Mouse (Mus musculus) neural tube, embryonic 11.5 days (tissue): ENCODE measurements around the gene Thrb. TPM values are rescaled to one million over a fixed set of nuclear protein-coding genes. Genes with fewer than 3 reads are reported as not detected.

ENCODE experiments used
- ATAC-seq: fragments of 200-750 bp; cut with Nextera tagmentation; 2 replicates; pipeline ENCODE4 v1.8.0; 2017; ENCODE audit warnings: moderate number of reproducible peaks, mild to moderate bottlenecking, moderate TSS enrichment, moderate library complexity; ENCODE audit not compliant: insufficient read depth, low FRiP score, low TSS enrichment
- DNase-seq: peaks from one replicate; pipeline ENCODE4 v3.0.0-alpha.2; 2015; ENCODE audit warnings: low spot score
- H3K27ac ChIP-seq: fragments of 300-500 bp; sonication (generic); 2 replicates; pipeline ENCODE4 v1.5.1; 2014; ENCODE audit warnings: low read depth, mild to moderate bottlenecking, low read length
- H3K27me3 ChIP-seq: fragments of 300-500 bp; sonication (generic); 2 replicates; pipeline ENCODE4 v1.6.1; 2014; ENCODE audit warnings: mild to moderate bottlenecking, low read length, mixed read lengths; ENCODE audit not compliant: control insufficient read depth, insufficient read depth
- H3K36me3 ChIP-seq: fragments of 300-500 bp; sonication (generic); 2 replicates; pipeline ENCODE4 v1.6.1; 2014; ENCODE audit warnings: mild to moderate bottlenecking, low read length, moderate library complexity, mixed read lengths; ENCODE audit not compliant: control insufficient read depth, insufficient read depth
- H3K4me1 ChIP-seq: fragments of 300-500 bp; sonication (generic); 2 replicates; pipeline ENCODE4 v1.6.1; 2014; ENCODE audit warnings: low read length, mixed read lengths; ENCODE audit not compliant: control insufficient read depth, insufficient read depth
- H3K4me2 ChIP-seq: fragments of 300-500 bp; sonication (generic); 2 replicates; pipeline ENCODE4 v1.6.1; 2014; ENCODE audit warnings: low read depth, mild to moderate bottlenecking, moderate library complexity
- H3K4me3 ChIP-seq: fragments of 300-500 bp; sonication (generic); 2 replicates; pipeline ENCODE4 v1.5.1; 2014; ENCODE audit warnings: low read depth, low read length
- H3K9ac ChIP-seq: fragments of 300-500 bp; sonication (generic); 2 replicates; pipeline ENCODE4 v1.6.1; 2014; ENCODE audit warnings: mild to moderate bottlenecking, low read length
- H3K9me3 ChIP-seq: fragments of 300-500 bp; sonication (generic); 2 replicates; pipeline ENCODE4 v1.6.1; 2016; ENCODE audit warnings: low read length; ENCODE audit not compliant: control insufficient read depth
- WGBS: fragments of 180-500 bp; shearing (Covaris S2); extraction: QIAGEN DNeasy Blood & Tissue Kit; methylation state at CpG from one replicate; pipeline ENCODE4 v1.1.7; 2014; 5-methylcytosine and 5-hydroxymethylcytosine counted together
- polyA plus RNA-seq: library from polyadenylated mRNA; unstranded; fragments of >200 nt; fragmentation: Nextera tagmentation; extraction: Ambion mirVana; gene quantifications from 2 replicates; pipeline ENCODE4 v1.2.1, GENCODE M21; 2014

Thrb gene
- polyA plus RNA-seq, 1 experiment from 2014 or later, result 0.49 TPM

DNA sequence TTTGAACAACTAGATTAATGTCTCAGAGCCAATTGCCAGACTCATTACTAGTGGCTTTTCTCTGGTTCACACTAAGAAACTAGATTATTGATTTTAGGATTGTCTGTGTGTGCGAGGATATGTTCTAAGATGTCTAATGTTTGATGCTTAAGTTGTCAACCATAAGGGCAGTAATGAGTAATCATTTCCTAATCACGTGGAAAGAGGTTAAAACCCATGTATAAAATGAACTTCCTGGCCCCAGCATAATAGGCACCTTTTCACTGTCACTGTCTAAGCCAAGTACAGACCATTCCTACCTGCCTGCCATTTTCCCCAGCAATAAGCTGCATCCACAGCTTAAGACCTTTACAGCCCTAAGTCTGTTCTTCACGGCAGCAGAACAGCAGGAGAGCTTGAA, 321.2 kb downstream of the Thrb start:
- ATAC-seq, result no peak
- H3K4me2 ChIP-seq, result no peak overlapping the region
- no peak overlapping the region for H3K9ac ChIP-seq
- H3K27ac ChIP-seq, result no peak overlapping the region
- no peak overlapping the region for H3K4me3 ChIP-seq
- no peaks in the 10 kb centered on the region for H3K27me3 ChIP-seq
- H3K36me3 ChIP-seq, result no peaks in the 10 kb centered on the region
- H3K4me1 ChIP-seq, result no peaks in the 10 kb centered on the region
- WGBS, result 76% methylated on average over 3 of the region's 3 CpGs
- DNase-seq, result no peak
- H3K9me3 ChIP-seq, result no peaks in the 10 kb centered on the region

DNA sequence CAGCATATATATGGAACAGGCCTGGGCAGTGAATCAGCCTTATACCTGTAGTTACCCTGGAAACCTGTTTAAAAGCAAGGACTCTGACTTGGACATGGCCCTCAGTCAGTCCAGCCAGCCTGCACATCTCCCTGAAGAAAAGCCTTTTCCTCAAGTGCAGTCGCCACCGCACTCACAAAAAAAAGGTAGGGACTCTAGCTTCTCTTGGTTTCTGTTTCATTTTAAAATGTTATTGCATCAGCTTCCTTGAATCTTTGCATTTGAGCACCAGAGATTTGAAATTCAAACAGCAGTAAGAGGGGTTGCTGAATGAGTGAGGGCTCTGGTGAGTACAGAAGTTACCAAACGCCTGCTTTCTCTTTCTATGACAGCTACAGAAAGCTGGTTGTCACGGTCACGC, 322.0 kb downstream of the Thrb start:
- no peak overlapping the region for H3K9ac ChIP-seq
- DNase-seq, result no peak
- no peak for ATAC-seq
- H3K4me3 ChIP-seq, result no peak overlapping the region
- H3K27me3 ChIP-seq, result no peaks in the 10 kb centered on the region
- 88% methylated on average over 5 of the region's 5 CpGs for WGBS
- no peaks in the 10 kb centered on the region for H3K4me1 ChIP-seq
- no peaks in the 10 kb centered on the region for H3K9me3 ChIP-seq
- no peak overlapping the region for H3K4me2 ChIP-seq
- no peaks in the 10 kb centered on the region for H3K36me3 ChIP-seq
- H3K27ac ChIP-seq, result no peak overlapping the region

DNA sequence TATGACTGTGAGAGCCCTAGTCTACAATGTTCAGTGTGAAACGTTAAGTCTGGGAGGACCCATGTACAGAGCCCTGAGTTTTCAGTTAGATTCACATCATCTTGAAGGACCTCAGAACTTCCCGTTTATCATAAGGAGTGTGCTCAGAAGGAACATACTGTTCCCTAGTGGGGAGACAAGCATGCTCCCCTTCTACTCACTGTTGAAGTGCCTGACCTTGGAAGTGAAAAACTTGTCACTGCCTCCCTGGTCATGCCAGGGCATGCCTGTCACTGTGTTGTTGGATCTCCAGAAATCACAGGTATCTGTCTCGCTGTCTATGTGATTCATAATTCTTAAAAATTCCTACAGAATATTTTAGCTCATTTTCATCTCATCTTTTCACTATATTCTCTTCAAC, 323.3 kb downstream of the Thrb start:
- H3K9ac ChIP-seq, result no peak overlapping the region
- H3K4me1 ChIP-seq, result no peaks in the 10 kb centered on the region
- no peaks in the 10 kb centered on the region for H3K36me3 ChIP-seq
- H3K27me3 ChIP-seq, result no peaks in the 10 kb centered on the region
- WGBS, result 82% methylated on average over 3 of the region's 3 CpGs
- H3K4me2 ChIP-seq, result no peak overlapping the region
- H3K27ac ChIP-seq, result no peak overlapping the region
- no peak overlapping the region for H3K4me3 ChIP-seq
- DNase-seq (no peak), ATAC-seq (no peak)
- no peaks in the 10 kb centered on the region for H3K9me3 ChIP-seq

DNA sequence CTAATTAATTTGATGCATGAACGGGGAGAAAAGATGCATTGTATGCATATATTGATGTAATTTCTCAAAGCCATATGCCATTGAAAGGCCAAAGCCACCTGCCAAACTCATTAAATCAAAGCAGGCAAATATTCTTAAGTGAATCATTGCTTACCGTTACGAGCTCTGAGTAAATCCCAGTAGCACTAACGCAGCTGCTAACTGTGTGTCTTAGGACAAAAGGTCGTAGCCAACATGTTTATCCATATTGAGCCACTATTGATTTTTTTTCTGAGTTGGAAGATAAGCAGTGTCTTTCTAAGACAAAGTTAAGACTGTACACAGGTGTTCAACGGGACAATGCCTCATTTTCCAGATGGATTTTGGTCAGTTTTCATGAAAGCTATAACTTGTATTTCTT, 323.8 kb downstream of the Thrb start:
- DNase-seq (no peak), ATAC-seq (no peak)
- no peak overlapping the region for H3K9ac ChIP-seq
- H3K27me3 ChIP-seq, result no peaks in the 10 kb centered on the region
- no peaks in the 10 kb centered on the region for H3K9me3 ChIP-seq
- 63% methylated on average over 6 of the region's 6 CpGs for whole genome bisulfite sequencing
- no peak overlapping the region for H3K4me3 ChIP-seq
- H3K4me1 ChIP-seq, result no peaks in the 10 kb centered on the region
- H3K4me2 ChIP-seq, result no peak overlapping the region
- no peaks in the 10 kb centered on the region for H3K36me3 ChIP-seq
- no peak overlapping the region for H3K27ac ChIP-seq

DNA sequence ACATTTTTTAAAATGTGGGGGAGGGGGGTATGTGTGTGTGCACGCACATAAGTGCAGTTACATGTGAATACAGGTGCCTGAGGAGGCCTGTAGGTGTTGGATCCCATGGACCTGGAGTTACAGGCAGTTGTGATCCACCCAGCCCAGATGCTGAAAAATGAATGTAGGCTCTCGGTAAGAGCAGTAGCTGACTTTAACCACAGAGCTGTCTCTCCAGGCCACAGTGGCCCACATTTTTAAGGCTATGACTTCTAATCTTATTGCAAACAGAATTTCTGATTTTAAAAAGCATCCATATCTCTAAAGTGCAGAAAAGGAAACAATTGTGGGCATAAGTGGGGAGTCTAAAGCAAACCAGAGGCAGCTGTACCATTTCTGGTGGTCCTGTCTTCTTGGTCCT, 328.5 kb downstream of the Thrb start:
- Histone ChIP-seq H3K36me3 (no peaks in the 10 kb centered on the region), H3K4me3 (no peak overlapping the region), H3K9me3 (no peaks in the 10 kb centered on the region), H3K4me1 (no peaks in the 10 kb centered on the region), H3K9ac (no peak overlapping the region), H3K4me2 (no peak overlapping the region), H3K27me3 (no peaks in the 10 kb centered on the region), H3K27ac (no peak overlapping the region)
- DNase-seq (no peak), ATAC-seq (no peak)
- 91% methylated on average over 2 of the region's 2 CpGs for WGBS

DNA sequence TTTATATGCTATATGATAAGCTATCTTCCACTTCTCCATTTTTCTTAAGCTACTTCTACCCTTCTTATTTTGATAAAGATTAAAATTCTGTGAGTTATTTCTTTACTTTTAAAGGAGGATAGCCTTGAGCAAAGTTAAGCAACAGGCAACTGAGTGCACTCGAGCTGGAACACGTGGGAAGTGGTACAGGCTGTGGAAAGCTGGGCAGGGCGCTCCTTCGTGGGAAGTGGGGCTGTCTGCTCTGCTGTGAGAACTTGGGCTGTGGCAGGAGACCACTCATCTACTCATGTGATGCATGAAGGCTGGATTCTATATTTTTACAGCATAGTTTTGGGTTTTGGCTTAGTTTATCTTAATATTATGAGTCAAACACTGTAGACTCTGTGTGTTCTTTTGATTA, 329.1 kb downstream of the Thrb start:
- WGBS, result 83% methylated on average over 4 of the region's 4 CpGs
- H3K36me3 ChIP-seq, result no peaks in the 10 kb centered on the region
- H3K9me3 ChIP-seq, result no peaks in the 10 kb centered on the region
- H3K27ac ChIP-seq, result no peak overlapping the region
- H3K4me2 ChIP-seq, result no peak overlapping the region
- H3K9ac ChIP-seq, result no peak overlapping the region
- H3K27me3 ChIP-seq, result no peaks in the 10 kb centered on the region
- H3K4me1 ChIP-seq, result no peaks in the 10 kb centered on the region
- no peak overlapping the region for H3K4me3 ChIP-seq
- DNase-seq, result no peak
- no peak for ATAC-seq

DNA sequence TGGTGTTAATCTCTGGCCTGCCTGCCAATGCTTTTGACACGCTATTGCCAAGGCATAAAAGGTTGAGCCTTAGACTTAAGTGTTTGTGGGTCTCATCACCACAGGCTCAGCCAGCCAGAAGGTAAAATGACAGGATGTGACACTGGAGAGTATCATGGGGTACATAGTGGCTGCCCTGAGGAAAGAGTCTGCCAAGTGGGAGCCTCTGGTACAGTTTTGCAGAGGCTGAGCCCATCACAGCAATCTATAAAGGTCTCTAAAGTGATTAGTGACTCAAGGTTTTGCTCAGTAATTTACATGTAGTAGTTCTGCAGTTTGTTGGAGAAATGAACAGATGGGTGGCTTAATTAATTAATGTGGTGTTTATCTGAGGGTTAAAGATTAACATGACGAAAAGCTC, 330.1 kb downstream of the Thrb start:
- Histone ChIP-seq H3K9me3 (no peaks in the 10 kb centered on the region), H3K36me3 (no peaks in the 10 kb centered on the region), H3K4me1 (no peaks in the 10 kb centered on the region), H3K27me3 (no peaks in the 10 kb centered on the region), H3K9ac (no peak overlapping the region), H3K4me2 (no peak overlapping the region), H3K4me3 (no peak overlapping the region), H3K27ac (no peak overlapping the region)
- ATAC-seq (no peak), DNase-seq (no peak)
- 83% methylated on average over 2 of the region's 2 CpGs for WGBS

DNA sequence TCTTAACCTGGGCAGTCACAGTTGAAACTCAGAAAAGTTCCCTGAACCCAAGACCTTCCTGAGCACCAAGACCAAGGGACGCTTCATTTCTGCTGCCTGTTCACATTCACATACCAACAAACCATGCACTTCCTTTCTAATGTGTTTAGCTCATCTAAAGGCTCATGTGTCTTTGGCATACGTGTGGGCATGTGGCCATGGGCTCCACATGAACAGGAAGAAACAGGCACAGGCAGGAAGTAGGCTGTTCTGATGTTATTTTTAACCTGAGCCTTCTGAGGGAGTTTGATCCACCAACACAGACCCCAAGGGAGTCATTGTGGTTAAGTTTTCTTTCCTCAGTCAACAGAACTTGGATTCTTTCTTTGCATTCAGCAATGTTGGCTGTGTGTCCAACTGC, 341.8 kb downstream of the Thrb start:
- ATAC-seq, result no peak
- 65% methylated on average over 2 of the region's 2 CpGs for WGBS
- Histone ChIP-seq H3K36me3 (no peaks in the 10 kb centered on the region), H3K27me3 (no peaks in the 10 kb centered on the region), H3K27ac (no peak overlapping the region), H3K4me3 (no peak overlapping the region), H3K9me3 (no peaks in the 10 kb centered on the region), H3K4me2 (no peak overlapping the region), H3K4me1 (no peaks in the 10 kb centered on the region), H3K9ac (no peak overlapping the region)
- no peak for DNase-seq

DNA sequence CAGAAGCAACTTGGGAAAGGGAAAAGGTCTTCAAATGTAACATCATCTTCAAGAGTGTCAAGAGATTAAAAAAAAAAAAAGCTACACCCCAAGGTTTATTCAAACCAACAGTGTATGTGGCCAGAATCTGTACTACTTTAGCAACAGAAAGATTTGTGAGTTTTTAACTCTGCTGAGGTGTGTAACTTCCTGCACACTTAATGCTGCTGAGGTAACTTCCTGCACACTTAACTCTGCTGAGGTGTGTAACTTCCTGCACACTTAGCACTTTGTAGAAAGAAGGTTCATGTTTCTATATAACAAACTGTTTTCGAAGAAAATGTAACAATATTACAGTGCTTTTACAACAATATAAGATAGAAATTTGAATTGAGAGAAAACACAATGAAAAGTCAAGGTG, 343.6 kb downstream of the Thrb start:
- H3K4me3 ChIP-seq, result no peak overlapping the region
- no peaks in the 10 kb centered on the region for H3K36me3 ChIP-seq
- H3K9me3 ChIP-seq, result no peaks in the 10 kb centered on the region
- no peak overlapping the region for H3K4me2 ChIP-seq
- 89% methylated on average over 1 of the region's 1 CpGs for whole genome bisulfite sequencing
- no peaks in the 10 kb centered on the region for H3K4me1 ChIP-seq
- DNase-seq (no peak), ATAC-seq (no peak)
- H3K27ac ChIP-seq, result no peak overlapping the region
- H3K27me3 ChIP-seq, result no peaks in the 10 kb centered on the region
- H3K9ac ChIP-seq, result no peak overlapping the region
